Mouse (Mus musculus) WW6 (cell line): ENCODE measurements around the gene Epha3.

Experiments
- DNase-seq: peaks from one replicate; pipeline ENCODE4 v3.0.0-alpha.2; 2013; ENCODE audit warnings: low read depth, low spot score

The Epha3 gene

GRCm38 (mm10) chr16:63653393-63653918, 210.5 kb downstream of the Epha3 start:
- DNase-seq, result no peak

DNA sequence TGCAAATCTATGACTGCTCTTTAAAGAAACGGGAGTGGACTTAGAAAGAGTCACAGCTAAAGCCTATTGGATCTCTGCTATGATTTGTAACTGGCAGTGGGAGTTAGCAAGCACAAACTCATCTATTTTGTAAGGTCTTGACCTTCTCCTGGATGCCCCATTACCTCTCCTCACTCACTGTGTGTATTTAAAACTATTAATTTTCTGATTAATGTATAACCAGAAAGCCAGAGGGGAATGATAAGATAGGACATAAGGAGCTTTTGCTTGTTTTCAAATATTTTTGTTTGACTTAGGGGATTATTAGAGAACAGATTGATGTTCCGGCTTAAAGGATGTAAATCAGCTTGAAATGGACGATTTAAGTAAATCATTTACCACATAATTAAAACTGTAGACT, 213.2 kb downstream of the Epha3 start:
- no peak for DNase-seq

GRCm38 (mm10) chr16:63646577-63646976, 217.4 kb downstream of the Epha3 start:
- no peak for DNase-seq

GRCm38 (mm10) chr16:63642641-63643040, 221.3 kb downstream of the Epha3 start:
- DNase-seq, result no peak

GRCm38 (mm10) chr16:63641603-63642002, 222.4 kb downstream of the Epha3 start:
- no peak for DNase-seq

GRCm38 (mm10) chr16:63638701-63639100, 225.3 kb downstream of the Epha3 start:
- DNase-seq, result no peak

DNA sequence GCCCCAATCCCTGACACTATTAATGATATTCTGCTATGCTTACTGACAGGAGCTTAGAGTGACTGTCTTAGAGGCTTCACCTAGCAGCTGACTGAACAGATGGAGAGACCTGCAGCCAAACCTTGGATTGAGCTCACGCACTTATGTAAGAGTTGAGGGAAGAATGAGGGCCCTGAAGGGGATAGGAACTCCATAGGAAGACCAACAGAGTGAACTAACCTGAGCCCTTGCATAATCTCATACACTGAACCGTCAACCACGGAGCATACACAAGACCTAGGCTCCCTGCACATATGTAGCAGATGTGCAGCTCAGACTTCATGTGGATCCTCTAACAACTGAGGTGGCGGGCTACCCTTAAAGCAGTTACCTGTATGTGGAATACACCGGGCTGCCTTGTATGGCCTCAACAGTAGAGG, 230.2 kb downstream of the Epha3 start:
- no peak for DNase-seq

DNA sequence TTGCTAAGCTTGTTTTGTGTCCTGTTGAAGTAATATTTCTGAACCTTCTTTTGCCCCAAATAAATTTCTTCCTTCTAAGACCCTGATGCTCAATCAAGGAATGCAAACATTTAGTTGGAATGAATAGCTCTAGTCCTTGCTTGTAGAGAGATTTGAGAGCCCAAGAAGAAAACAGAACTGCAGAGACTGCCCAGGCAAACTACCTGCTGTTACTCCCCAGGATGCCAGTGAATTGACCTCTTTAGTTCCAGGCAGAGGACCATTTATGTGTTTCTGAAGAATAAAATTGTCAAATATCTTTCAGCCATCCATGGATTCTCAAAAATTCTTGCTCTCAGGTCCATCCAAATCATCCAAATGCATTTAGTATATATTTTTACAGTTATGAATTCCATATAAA, 238.7 kb downstream of the Epha3 start:
- DNase-seq, result no peak

GRCm38 (mm10) chr16:63621845-63622244, 242.1 kb downstream of the Epha3 start:
- DNase-seq, result no peak

DNA sequence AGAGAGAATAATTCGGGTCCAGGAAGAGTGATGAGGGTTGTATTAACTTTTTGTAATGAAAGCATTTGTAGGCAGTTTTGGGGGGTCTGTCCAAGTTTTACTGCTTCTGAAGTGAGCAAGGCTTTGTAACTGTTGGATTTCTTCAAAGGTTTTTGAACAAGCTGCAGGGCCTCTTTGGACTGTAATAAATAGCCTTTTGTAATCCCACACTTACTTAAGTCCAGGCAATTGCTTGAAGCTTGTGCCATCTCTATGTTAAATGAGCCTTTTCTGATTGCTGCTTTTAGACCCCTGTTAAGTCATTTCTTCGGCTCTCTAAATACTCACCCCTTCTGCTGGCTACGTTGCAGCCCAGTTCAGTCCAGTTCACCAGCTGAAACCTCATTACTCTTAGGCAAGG, 248.6 kb downstream of the Epha3 start:
- no peak for DNase-seq

- no peak for DNase-seq
Measured at GRCm38 (mm10) chr16:63613006-63613405, 251.0 kb downstream of the Epha3 start.

DNA sequence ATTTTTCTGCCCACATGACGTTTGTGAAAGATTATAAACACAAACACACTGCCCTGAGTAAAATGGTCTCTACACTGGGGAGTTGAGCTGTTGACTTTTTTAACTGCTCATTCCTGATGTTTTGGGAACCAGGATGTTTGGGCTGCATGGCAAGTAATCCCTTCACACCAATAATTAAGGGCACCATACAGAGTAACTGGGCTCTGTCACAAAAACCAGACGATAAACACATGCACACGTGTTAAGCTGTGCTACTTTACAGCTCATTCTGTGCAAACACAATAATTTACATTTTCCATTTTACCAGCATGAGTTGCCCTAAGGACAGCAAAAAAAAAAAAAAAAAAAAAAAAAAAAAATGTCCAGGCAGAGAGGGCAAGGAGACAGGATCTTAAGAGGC, 263.7 kb downstream of the Epha3 start:
- no peak for DNase-seq

DNA sequence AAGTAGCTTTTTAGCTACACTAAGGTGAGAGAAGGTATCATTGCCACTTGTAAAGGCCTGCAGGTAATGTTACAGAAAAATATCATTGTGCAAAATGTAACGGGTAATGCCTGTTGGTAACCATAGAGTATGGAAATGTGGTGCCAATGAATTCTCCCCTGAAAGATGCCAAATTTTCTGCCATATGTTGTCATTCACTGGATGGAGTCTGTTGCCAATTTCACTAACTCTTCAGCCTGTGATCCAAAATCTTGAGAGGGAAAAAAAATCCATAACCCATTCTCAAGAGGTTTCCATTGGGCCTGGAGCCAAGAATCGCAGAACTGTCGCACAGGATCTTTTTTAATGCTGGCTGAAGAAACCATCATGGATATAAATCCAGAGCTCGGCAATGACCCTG, 269.3 kb downstream of the Epha3 start:
- no peak for DNase-seq

GRCm38 (mm10) chr16:63569746-63570145, 294.2 kb downstream of the Epha3 start:
- DNase-seq, result no peak

DNA sequence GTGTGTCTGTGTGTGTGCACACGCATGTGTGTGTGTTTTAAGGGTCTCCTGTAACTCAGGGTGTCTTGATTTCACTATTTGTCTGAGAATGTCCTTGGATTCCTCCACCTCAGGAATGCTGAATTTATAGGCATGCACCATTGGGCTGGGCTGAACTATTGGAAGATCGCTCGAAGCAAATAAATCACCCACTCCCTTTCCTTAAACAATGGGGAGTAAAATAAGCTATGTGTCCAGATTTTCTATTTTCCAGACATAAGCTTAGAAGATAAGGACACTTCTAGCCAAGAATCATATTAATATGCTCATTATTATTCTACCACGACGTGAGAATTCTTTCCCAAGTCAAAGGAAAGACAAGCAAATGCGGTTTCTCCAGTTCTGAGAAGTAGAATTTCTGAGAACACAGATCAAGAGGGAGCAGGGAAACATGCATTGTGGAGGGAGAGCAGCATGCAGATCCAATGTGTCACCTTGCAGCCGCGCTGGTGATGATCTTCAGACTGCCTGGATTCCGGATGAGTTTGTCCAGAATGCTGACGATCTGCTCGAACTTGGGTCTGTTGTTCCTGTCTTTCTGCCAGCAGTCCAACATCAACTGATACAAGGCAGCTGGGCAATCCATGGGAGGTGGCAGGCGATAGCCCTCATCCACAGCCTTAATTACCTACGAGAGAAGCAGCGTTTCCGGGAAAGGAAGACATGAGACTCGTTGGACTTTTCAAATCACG, 297.7 kb downstream of the Epha3 start:
- DNase-seq, result no peak

- no peak for DNase-seq
Measured at GRCm38 (mm10) chr16:63556410-63557146, 307.4 kb downstream of the Epha3 start.

DNA sequence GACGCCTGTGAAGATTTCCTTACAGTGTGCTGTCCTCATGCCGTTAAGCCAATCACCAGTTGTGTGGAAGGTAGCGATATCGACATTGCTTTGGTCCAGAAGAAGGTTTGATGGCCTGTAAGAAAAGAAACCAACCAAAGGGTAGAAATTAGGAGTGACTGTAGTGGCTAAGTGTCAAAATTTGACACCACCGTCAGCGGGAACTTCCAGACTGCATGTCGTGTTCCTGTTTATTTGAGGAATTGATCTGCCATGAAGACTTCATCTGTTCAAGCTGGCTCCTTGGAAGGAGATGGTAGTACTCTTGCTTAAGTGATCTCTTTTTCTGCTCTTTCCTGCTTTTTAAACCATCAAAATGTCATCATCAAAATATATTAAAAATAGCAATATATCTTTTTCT, 311.4 kb downstream of the Epha3 start:
- DNase-seq, result no peak

DNA sequence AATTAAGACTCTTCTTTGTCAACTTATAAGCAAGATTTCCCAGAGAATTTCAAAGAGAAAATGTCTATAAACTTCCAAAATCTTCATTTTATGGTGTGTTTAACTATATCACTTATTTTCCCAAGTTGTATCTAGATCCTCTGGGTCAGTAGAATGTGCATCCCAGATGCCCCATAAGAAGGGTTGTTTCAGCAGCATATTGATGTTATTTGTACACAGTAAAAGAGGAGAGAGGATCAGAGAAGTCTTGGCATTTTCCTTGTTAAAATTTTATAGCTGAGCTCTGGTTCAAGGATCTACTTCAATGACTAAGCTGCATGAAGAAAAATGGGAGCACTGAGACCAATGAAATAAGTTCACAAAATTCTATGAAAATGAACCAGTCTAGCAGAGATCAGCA, 324.5 kb downstream of the Epha3 start:
- DNase-seq, result no peak

DNA sequence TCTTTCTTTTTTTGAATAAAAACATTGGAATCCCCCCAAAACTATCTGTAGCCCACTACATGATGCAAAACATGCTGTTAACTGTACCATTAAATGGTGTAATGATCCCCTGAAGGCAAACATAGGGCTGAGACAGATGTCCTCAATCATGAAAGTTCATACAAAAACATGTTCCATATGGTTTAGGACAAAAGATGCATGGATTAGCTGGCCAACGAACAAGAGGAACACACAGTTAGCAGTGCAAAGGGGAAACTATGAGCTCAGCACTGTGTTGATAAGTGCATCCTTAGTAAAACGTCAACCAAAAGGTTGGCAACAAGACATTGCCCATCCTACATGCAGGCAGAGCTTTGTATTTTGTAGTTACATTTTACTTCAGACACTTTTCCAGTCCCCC, 335.2 kb downstream of the Epha3 start:
- no peak for DNase-seq

DNA sequence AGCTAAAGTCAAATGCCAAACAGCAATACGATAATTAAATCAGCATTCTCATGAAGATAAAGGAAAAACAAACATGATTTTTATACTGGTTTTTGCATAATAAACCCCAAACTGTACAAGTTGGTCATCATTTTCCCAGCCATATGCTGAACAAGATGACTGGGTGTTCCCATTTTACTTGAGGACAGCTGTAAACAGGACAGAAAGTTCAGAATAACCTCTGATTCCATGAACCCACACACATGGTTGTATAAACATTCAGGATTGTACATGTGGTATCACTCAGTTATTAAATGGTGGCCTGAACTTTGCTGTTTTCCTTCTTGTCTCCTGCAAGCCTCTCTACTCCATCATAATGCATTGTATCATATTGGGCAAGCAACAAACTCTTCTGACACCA, 346.3 kb downstream of the Epha3 start:
- DNase-seq, result no peak

GRCm38 (mm10) chr16:63510069-63510468, 353.9 kb downstream of the Epha3 start:
- no peak for DNase-seq

- DNase-seq, result no peak
Measured at GRCm38 (mm10) chr16:63506437-63506836, 357.5 kb downstream of the Epha3 start.

DNA sequence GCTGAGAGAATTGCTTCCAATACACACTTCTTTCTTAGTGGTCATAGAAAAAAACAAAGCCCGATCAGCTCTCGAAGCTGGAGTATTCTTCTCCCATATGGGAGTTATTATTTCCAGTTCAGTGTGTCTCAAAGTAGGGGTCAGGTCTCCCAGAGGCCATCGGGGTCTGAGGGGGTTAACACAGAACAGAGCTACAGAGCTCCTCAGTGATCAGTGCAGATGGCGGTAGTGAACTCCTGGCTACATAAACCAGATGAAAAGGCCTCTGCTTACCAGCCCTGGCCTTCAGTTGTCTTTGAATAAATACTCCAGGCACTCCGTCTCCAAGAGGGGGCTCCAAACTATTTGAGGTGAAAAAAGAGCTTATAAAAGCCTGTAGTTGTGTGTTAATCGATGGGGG, 362.5 kb downstream of the Epha3 start:
- no peak for DNase-seq
